Mouse (Mus musculus): ENCODE measurements around the gene Padi1.

The Padi1 gene

DNA sequence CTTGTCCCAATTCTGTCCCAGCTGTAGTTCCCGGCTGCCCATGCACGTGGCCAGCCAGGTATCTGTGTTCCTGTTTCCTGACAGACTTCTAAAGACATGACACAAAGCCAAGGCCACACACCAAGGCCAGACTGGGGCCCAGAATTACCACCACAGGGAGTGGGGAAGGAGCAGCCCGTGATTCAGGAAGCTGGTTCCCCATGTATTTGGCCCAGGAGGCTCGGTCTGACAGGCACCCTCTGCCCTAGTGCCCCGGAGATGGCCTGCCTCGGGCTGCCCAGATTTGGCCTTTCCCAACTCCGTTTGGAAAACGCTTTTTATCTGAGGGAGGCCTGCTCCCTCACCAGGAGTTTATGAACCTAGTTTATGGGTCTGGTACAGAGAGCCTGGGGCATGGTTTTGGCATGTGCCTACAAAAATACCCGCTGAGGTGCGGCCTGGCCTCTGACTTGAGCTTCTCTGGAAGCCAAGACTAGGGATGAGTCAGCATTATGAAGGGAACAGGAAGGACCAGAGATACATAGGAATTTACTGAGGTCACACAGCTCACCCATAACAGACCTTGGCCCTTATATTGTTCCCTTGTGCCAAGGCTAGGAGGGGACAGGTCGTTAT is 16.6 kb upstream of the Padi1 start:
- DNase-seq (ENCODE audit: low spot score in 2 of 2) = no peak

DNA sequence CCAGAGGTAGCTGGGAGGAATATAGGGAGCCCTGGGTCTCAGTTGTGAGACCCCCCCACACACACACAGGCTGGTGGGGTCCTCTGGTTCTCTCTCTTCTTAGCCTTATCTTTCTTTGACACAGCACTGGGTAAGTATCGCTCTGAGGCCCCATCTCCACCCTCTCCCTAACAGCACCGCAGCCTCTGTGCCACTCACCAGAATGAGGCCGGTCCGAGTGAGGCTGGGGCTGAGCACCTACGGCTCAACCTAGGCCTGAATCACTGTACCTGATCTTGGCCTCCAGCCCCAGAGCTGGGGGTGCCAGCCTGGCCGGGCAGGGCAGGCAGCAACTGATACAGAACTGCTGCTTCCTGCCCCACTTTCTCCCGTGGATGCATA is 15.2 kb upstream of the Padi1 start:
- DNase-seq (ENCODE audit: low spot score in 2 of 2) = no peak

DNA sequence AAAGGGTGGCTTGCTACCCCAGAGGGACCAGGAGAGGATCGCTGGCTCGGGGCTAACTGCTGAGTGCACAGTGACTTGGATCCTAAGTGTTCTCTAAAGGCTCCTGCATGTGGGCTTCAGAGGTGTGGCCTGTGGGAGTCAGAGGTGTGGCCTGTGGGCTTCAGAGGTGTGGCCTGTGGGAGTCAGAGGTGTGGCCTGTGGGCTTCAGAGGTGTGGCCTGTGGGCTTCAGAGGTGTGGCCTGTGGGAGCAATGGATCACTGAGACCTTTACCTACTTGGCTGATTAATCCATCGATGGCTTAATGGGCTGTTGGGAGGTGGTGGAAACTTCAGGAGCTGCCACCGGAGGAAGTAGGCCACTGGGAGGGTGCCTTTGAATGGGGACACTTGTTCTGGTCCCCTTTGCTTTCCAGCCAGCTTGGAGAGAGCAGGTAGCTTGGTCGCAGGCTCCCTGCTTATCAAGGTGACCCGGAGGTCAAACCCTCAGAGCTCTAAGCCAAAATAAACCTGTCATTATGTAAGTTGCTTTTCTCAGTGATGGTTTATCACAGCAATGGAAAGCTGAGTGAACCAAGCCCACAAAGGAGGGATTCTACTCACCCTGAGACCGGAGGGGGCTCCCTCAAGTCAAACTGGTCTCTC is 14.7 kb upstream of the Padi1 start:
- no peak for DNase-seq (ENCODE audit: low spot score in 2 of 2)

DNA sequence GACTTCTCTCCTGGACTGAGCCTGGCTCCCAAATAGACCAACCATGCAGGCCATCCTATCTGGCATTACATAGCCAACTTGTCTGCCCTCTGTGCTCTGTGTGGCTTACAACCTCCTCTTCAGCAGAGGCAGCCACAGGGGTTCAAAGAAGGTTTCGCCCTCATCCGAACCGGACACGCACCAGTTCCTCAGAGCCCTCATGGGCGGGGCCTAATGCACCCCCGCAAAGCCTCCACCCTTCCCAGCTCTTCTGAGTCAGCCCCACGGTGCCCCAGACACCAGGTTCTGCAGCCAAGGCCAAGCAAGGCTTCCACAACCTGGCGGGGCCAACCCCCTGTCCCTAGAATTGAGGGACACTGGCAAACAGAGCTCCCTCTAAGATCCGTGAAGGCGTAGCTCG is 13.7 kb upstream of the Padi1 start:
- no peak for DNase-seq (ENCODE audit: low spot score in 2 of 2)

DNA sequence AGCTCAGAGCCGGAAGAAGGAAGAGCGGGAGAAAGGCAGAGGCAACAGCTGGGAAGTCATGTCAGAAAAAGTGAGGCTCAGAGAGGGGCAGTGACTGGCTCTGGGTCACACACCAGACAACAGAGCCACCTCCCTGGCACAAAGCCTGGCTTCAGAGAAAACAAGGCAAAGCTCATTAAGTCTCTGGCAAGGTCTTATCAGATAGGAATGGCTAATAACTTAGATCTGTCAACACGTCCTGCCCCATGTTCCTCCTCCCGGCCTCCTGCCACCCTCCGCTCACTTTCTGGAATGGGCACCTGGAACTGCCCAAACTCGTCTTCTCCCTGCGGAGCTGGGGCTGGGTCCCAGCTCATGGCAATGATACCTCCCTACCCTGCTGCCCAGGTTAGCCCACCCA is 12.2 kb upstream of the Padi1 start:
- DNase-seq (ENCODE audit: low spot score in 2 of 2) = no peak

DNA sequence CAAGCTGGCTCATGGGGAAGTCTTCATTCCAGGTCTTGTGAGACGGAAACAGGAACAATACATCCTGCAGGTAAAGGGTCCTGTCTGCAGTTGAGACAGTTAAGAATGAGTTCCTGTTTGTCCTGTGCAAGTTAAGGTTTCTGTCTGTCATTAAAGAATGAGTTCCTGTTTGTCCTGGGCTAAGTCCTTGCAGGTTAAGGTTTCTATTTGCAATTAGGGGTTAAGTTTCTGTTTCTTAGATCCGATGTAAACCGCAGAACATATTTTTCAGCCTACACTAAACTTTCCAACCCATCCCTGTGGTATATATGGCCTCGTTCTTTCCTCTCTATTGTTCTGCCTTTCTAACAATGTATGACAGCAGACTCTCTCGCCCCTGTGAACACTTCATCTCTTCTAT is 11.5 kb upstream of the Padi1 start:
- DNase-seq (ENCODE audit: low spot score in 2 of 2) = no peak

DNA sequence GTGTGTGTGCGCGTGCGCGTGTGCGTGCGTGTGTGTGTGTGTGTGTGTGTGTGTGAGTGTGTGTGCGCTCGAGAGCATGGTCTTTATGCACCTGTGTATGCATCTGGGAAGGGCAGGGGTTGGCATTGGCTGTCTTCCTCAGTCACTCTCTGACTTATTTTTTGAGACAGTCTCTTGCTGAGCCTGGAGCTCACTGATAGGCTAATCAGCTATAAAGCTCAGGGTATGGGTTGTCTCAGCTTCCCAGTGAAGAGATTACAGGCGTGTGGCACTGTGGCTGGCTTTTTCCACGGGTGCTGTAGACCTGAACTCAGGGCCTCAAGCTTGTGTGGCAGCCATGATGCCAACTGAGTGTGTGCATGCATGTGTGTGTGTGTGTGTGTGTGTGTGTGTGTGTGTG is 9.6 kb upstream of the Padi1 start:
- no peak for DNase-seq (ENCODE audit: low spot score in 2 of 2)

DNA sequence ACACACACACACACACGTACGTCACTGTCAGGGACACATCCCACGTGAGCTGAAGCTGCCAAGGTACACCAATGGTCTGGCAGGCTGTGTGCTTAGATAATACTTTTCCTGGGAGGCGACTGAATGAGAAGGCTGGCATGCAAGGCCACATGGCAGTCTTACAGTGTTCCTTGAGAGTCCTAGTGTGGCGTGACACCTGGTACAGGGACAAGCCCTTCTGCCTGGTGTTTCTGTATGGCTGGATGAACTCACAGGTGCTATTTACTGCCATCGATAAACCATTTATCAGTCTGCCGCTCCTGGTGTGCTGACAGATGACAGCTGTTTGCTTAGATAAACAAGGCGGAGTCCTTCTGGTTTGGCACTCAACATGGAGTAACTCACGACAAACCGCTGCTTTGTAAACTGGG is 8.9 kb upstream of the Padi1 start:
- no peak for DNase-seq (ENCODE audit: low spot score in 2 of 2)

DNA sequence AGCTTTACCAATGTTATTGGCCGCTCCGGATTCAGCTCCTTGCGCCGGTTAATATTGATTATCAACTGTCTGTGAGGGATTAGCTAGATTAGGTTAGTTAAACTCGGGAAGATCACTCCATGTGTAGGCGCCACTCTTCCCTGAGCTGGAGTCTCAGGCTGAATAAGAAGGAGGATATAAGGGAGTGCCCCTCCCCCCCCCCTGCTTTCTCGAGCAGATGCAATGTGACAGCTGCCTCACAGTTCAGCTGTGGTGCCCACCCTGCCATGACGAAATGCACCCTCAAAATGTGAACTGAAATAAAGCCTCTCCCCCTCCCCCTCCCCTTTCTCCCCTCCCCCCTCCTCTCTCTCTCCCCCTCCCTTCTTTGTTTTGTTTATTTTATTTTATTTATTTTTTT is 8.0 kb upstream of the Padi1 start:
- no peak for DNase-seq (ENCODE audit: low spot score in 2 of 2)

DNA sequence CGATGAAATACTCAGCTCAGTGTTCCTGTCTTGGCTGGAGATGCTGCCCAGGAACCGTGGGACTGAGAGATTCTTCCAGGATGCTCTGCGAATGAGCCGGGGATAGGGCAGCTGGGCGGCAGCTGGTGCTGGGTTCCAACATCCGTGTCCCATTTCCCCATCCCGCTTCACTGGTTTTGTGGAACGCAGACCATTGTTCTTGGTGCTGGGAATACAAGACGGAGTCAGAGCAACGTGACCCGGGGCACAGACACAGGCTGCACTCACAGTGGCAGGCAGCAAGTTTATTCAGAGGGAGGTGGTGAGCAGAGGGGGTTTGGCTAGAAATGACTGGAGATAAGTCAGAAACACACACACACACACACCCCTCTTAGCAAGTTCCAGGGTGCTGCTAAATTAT is 3.7 kb upstream of the Padi1 start:
- no peak for DNase-seq (ENCODE audit: low spot score in 2 of 2)

DNA sequence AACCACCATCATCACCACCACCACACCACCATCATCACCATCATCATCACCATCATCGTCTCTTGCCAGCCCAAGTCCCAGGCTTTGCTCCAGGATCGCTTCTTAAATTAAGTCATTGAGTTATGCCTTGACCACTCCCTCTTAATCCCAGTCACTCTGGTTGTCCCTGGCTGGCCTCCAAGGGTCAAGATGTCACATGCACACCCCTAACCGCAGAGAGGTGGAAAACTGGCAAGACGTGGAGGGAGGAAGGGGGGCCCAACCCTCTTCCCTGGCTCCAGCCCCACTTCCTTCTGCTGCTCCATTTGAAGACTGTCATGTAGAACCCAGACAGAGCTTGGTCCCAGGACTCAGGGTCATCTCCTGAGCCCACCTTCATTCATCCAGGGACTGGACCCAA is 587 bp downstream of the Padi1 start:
- DNase-seq (ENCODE audit: low spot score in 2 of 2) = no peak

DNA sequence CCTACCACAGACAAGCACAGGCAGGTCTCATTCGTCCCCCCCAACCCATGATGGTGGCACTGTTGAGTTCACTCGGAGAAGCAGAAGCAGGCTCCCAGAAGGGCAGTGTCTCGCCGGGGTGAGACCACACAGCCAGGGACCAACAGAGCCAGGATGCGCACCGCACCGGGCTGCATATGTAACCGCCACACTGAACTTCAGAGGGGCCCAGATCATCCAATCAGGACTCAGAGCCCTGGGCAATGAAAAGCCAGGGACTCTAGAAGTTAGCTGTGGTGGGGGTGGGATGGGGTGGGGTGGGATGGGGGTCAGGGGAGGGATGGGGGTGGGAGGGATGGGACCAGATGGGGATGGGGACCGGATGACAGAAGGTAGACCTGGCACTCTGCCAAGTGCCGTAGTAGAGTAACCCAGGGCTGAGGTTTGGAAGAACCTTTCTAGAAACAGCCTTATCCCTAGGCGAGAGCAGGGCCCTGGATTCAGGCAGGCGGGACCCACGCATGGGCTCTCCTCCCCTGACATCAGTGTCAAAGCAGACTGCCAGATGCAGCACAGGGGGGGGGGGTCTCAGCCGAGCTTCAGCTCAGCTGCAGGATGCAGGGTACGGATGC is 1.8 kb downstream of the Padi1 start:
- DNase-seq (ENCODE audit: low spot score in 2 of 2) = no peak

DNA sequence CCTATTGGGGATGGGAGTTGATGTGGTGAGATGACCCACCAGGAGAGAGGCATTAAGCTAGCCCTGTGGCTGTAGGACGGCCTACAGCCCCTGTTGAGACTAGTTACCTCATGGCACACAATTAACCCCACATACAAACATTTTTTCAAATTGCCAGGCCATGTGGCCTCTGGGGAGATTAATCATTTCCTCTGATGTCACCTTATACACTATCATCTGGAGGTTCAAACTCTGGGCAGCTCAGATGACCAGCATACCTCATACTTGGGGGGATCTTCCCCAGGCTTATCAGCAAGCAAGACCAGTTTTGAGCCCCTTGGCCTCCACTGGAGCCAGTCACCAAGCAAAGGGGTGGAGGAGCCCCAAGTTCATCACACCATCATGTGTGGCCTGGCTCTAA is 2.7 kb downstream of the Padi1 start:
- no peak for DNase-seq (ENCODE audit: low spot score in 2 of 2)

DNA sequence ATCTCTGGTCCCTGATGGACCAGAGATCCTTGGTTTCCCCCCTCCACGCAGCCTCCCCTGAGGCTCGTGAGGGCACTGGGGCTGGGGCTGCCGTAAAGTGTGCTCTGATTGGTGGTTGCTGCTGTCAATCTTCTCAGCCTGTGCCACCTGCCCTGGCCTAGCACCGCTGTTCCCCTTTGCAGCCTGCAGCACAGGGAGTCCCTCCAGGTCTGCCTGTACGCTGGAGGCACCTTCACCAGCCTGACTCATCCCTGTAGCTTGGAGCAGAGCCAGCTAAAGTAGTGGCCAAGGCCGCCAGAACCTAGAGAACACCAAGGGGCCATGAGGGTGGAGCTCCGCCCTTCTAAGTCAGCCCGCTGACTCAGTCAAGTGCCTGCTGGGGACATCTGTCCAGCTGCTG is 7.7 kb downstream of the Padi1 start:
- DNase-seq (ENCODE audit: low spot score in 2 of 2) = no peak

DNA sequence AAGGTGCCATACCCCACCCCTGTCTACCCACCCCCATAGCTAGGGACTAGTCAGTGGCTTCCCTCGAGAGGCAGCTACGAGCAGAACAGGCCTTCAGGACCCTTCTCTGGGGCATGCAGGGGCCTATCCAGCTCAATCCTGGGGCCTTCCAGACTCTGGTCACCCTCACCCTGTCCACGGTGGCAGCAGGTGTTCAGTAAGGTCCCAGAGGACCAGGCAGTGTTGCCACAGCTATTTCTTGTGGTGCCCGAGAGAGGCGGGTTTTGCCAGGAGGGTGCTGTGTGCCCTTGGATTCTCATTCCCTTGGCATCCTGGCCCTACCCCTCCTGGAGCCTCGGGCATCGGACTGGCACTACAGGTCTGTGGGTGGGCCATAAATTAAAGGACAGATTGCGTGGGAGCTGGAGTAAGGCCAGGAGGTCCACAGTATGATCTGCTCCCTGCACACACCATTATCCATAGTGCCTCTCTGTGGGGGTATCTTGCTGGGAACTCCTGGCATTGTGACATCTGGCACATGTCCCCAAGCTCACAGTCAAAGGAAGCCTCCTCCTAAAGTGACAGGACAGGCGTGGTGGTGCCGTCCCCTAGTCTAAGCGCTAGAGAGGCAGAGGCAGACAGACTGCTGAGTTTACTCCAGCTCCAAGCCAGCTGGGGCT is 9.2 kb downstream of the Padi1 start:
- no peak for DNase-seq (ENCODE audit: low spot score in 2 of 2)

DNA sequence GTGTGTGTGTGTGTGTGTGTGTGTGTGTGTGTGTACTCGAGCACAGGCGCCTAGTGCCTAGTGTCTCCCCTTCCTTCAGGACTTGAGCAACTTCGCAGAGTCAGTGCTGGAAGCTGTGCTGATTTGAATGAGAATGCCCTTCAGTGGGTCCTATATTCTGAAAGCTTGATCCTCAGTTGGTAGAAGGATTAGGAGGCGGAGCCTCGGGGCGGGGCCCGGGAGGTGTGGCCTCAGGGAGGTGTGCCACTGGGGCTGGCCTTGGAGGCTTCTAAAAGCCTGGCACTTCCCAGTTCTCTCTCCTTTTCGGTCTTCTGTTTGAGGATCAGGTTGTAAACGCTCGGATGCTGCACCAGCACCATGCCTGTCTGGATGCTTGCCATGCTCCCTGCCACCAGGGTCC is 9.9 kb downstream of the Padi1 start:
- DNase-seq (ENCODE audit: low spot score in 2 of 2) = no peak

DNA sequence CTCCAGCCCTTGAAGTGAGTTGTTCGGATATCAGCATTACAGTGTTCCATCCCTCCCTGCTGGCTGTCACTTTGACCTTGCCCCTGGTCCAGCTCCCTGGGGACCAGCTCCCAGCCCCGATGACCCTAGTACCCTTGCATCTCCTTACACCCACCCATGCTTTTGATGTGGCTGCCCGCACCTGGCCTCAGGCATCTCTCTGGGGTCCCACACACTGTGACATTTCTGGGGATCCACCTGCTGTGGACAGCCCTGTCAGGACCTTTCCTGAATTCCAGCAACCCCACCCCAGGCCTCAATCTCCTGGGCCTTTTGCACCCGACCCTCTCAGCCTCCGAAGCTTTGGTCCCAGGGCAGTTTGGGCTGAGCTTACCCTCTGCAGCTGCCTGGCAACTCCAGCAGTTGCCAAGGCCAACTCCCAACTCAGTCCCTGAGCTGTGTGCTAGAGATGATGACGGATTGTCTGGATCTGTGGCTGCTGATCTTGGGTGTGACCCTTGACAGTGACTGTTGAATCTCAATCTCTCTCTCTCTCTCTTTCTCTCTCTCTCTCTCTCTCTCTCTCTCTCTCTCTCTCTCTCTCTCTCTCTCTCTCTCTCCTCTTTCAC is 11.1 kb downstream of the Padi1 start:
- DNase-seq (ENCODE audit: low spot score in 2 of 2) = no peak

DNA sequence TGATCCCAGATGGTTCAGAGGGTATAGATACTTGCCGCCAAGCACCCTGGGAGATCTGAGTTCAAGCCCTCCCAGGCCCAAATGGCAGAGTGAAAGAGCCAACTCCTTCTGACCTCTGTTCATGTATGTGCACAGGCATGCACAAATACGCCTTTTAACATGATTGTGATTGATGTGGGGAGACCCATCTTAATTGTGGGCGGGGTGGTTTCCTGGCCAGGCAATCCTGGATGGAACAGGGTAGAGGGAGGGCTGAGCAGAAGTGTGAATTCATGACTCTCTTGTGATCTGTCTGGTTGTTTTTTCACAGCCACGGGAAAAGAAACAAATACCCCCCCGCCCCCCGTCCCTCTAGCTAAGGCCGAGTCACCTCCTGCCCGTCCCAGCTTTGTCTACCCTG is 12.8 kb downstream of the Padi1 start:
- DNase-seq (ENCODE audit: low spot score in 2 of 2) = no peak

DNA sequence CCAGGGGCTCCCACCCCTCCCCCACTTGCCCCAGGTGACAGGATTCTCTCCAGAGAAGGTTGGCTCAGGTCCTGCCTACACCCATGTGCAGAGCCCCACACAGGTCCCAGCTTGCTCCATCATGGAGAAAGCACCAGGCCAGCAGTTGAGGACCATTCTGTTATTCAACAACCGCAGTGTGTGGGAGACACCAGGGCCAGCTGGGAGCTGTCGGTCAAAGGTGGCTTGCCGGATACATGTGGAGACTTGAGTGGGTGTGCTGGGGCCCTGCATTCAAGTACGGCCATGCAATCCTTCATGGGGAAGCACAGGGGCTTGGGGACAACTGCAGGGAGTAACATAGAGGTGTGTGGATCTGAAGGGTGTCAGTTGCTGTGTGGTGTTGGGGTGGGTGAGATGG is 13.8 kb downstream of the Padi1 start:
- DNase-seq (ENCODE audit: low spot score in 2 of 2) = no peak

DNA sequence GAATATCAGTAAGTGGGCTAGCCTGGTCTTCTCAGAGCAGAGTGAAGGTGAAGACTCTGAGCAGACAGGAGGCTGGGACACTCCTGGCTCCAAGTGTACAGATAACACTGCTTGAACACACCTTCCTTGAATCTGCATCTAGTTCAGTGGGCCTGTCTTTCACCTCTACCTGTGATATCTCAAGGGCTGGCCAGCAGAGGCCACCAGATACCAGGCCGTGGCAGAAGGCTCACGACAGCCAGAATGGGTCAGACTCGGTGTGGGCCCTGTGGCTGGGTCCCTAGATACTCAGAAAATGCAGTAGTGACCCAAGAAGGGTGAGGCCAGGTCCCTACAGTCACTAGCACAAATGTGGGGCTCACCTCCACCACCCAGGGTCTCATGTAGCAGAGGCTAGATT is 18.3 kb downstream of the Padi1 start:
- no peak for DNase-seq (ENCODE audit: low spot score in 2 of 2)

DNA sequence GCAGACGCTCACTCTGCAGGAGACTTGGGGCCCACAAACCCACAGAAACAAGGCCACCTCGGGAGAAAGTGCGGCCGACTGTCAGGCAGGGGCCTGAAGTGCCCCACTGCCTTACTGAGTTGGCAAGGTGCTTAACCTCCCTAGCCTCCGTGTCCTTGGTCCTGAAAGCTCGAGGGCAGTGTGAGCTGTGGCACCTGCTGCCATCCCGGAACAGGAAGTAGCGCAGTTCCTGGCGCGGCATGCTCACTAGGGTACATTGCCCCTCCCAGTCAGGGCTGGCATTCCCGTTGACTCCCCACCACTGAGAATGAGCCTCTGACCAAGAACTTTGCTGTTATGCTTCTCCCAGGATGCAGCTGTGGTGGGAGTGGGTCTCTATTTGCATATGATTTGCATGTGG is 19.6 kb downstream of the Padi1 start:
- no peak for DNase-seq (ENCODE audit: low spot score in 2 of 2)

DNA sequence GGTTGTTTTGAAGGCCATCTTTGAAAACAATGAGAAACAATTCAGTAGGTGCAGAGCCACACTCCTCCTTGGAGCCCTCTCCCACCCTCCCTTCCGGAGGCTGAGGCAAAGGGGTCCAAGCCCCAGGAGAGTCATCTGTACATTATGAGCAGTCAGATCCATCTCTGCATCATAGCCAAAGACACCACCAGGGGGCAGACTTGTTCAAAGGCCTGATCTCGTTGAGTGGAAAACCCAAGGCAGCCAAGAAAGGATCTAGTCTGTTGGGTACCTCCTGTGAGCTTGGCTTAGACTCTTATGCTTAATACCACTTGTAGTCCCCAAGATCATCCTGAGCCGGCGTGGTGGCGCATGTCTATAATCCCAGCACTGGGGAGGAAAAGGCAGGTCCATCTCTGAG is 23.6 kb downstream of the Padi1 start:
- peak; percentile 11 to 21 for DNase-seq (ENCODE audit: low spot score in 2 of 2)

DNA sequence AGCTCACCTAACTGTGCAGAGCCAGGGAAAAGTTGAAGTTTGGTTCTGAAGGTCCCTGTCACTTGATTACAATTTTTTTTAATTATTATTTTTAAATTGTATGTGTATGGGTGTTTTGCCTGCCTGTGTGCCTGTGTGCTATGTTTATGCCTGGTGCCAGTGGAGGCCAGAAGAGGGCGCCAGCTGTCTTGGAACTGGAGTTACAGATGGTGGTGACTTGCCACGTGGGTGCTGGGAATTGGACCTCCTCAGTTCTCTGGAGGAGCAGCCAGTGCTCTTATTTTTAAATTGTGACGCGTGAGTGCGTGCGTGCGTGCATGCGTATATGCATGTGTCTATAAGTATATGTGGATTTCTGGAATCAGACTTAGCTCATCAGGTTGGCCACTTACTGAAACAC is 28.2 kb downstream of the Padi1 start:
- no peak for DNase-seq (ENCODE audit: low spot score in 2 of 2)
